Mouse (Mus musculus) heart, embryonic 13.5 days (tissue): ENCODE measurements around the gene Ubap2l. TPM values are rescaled to one million over a fixed set of nuclear protein-coding genes. Genes with fewer than 3 reads are reported as not detected.
A peak's percentile ranks its signal among the peaks of the same experiment; 100 is the strongest.

Experiments used
- ATAC-seq: fragments of 200-750 bp; cut with Nextera tagmentation; 2 replicates; pipeline ENCODE4 v1.8.0; 2017; ENCODE audit warnings: moderate TSS enrichment; ENCODE audit not compliant: insufficient number of reproducible peaks, low FRiP score, low TSS enrichment; ENCODE audit errors: extremely low read depth
- H3K27ac ChIP-seq: fragments of 300-500 bp; sonication (generic); replicated peaks from 2 replicates; pipeline ENCODE4 v1.5.1; 2015; ENCODE audit warnings: moderate library complexity, mild to moderate bottlenecking, inconsistent platforms
- H3K27me3 ChIP-seq: fragments of 300-500 bp; sonication (generic); replicated peaks from 2 replicates; pipeline ENCODE4 v1.6.1; 2015; ENCODE audit warnings: mild to moderate bottlenecking, inconsistent platforms
- H3K36me3 ChIP-seq: fragments of 300-500 bp; sonication (generic); 2 replicates; pipeline ENCODE4 v1.6.1; 2015; ENCODE audit warnings: mild to moderate bottlenecking, inconsistent platforms
- H3K4me1 ChIP-seq: fragments of 300-500 bp; sonication (generic); 2 replicates; pipeline ENCODE4 v1.6.1; 2015; ENCODE audit warnings: inconsistent platforms
- H3K4me2 ChIP-seq: fragments of 300-500 bp; sonication (generic); 2 replicates; pipeline ENCODE4 v1.6.1; 2015; ENCODE audit warnings: inconsistent platforms, mild to moderate bottlenecking, moderate library complexity
- H3K4me3 ChIP-seq: fragments of 300-500 bp; sonication (generic); 2 replicates; pipeline ENCODE4 v1.5.1; 2015; ENCODE audit warnings: moderate library complexity, mild to moderate bottlenecking, inconsistent platforms
- H3K9ac ChIP-seq: fragments of 300-500 bp; sonication (generic); 2 replicates; pipeline ENCODE4 v1.6.1; 2015; ENCODE audit warnings: inconsistent platforms, mild to moderate bottlenecking, moderate library complexity
- H3K9me3 ChIP-seq: fragments of 300-500 bp; sonication (generic); 2 replicates; pipeline ENCODE4 v1.6.1; 2016; ENCODE audit warnings: inconsistent platforms
- WGBS: fragments of 180-500 bp; shearing (Covaris S2); methylation state at CpG from one replicate; pipeline ENCODE4 v1.1.7; 2015; ENCODE audit warnings: mixed read lengths; 5-methylcytosine and 5-hydroxymethylcytosine counted together
- polyA plus RNA-seq: library from polyadenylated mRNA; unstranded; fragments of >200 nt; fragmentation: Nextera tagmentation; extraction: Ambion mirVana; gene quantifications from 2 replicates; pipeline ENCODE4 v1.2.1, GENCODE M21; 2015

The Ubap2l gene
- 121 and 129 TPM in 2 replicates for polyA plus RNA-seq

GRCm38 (mm10) chr3:90052351-90053241 is at the start of gene Ubap2l:
Gene Ubap2l (minus strand): TSS chr3:90052628.
- ATAC-seq, result peak; percentile 94
- under 1% methylated on average over 76 of the region's 81 CpGs for WGBS
- no peaks in the 10 kb centered on the region for H3K9me3 ChIP-seq
- peaks cover 34% of the 10 kb centered on the region for H3K4me1 ChIP-seq
- peaks cover 43% of the 10 kb centered on the region for H3K36me3 ChIP-seq
- H3K4me3 ChIP-seq, result peak within 1 kb of the TSS; percentile 92
- peak within 1 kb of the TSS; percentile 98 for H3K27ac ChIP-seq
- H3K27me3 ChIP-seq, result no peaks in the 10 kb centered on the region
- peak within 1 kb of the TSS; percentile 98 for H3K9ac ChIP-seq
- H3K4me2 ChIP-seq, result peak within 1 kb of the TSS; percentile 93

GRCm38 (mm10) chr3:90101673-90102072 is 49.2 kb upstream of the Ubap2l start:
- Histone ChIP-seq H3K9me3 (no peaks in the 10 kb centered on the region), H3K4me1 (no peaks in the 10 kb centered on the region), H3K9ac (no peak overlapping the region), H3K27me3 (no peaks in the 10 kb centered on the region), H3K4me3 (no peak overlapping the region), H3K4me2 (no peak overlapping the region), H3K27ac (no peak overlapping the region), H3K36me3 (peaks cover 58% of the 10 kb centered on the region)
- no peak for ATAC-seq
- WGBS, result 89% methylated on average over 2 of the region's 2 CpGs

GRCm38 (mm10) chr3:90101010-90101409 is 48.6 kb upstream of the Ubap2l start:
- peaks cover 64% of the 10 kb centered on the region for H3K36me3 ChIP-seq
- no peak overlapping the region for H3K27ac ChIP-seq
- H3K27me3 ChIP-seq, result no peaks in the 10 kb centered on the region
- H3K4me1 ChIP-seq, result no peaks in the 10 kb centered on the region
- H3K4me2 ChIP-seq, result no peak overlapping the region
- 84% methylated on average over 3 of the region's 3 CpGs for WGBS
- H3K4me3 ChIP-seq, result no peak overlapping the region
- no peaks in the 10 kb centered on the region for H3K9me3 ChIP-seq
- H3K9ac ChIP-seq, result no peak overlapping the region
- no peak for ATAC-seq

GRCm38 (mm10) chr3:90097928-90098327 is 45.5 kb upstream of the Ubap2l start:
- H3K4me1 ChIP-seq, result no peaks in the 10 kb centered on the region; the same call in 1 of the 2 replicates
- H3K27me3 ChIP-seq, result no peaks in the 10 kb centered on the region
- no peak overlapping the region for H3K4me2 ChIP-seq
- no peak overlapping the region for H3K4me3 ChIP-seq
- H3K36me3 ChIP-seq, result peaks cover 91% of the 10 kb centered on the region
- H3K9me3 ChIP-seq, result no peaks in the 10 kb centered on the region
- H3K27ac ChIP-seq, result no peak overlapping the region
- ATAC-seq, result no peak
- no peak overlapping the region for H3K9ac ChIP-seq
- 80% methylated on average over 5 of the region's 5 CpGs for WGBS

- Histone ChIP-seq H3K4me3 (no peak overlapping the region), H3K4me1 (no peaks in the 10 kb centered on the region; the same call in 1 of the 2 replicates), H3K9ac (no peak overlapping the region), H3K27me3 (no peaks in the 10 kb centered on the region), H3K4me2 (no peak overlapping the region), H3K9me3 (no peaks in the 10 kb centered on the region), H3K27ac (no peak overlapping the region), H3K36me3 (peaks cover 98% of the 10 kb centered on the region)
- ATAC-seq, result no peak
- WGBS, result 74% methylated on average over 3 of the region's 3 CpGs
These were observed 42.0 kb upstream of the Ubap2l start for GRCm38 (mm10) chr3:90094453-90094852.

GRCm38 (mm10) chr3:90090892-90091291 is 38.5 kb upstream of the Ubap2l start:
- Histone ChIP-seq H3K4me2 (no peak overlapping the region), H3K9ac (no peak overlapping the region), H3K4me3 (no peak overlapping the region), H3K27ac (no peak overlapping the region), H3K4me1 (peaks cover 6% of the 10 kb centered on the region; the same call in 1 of the 2 replicates), H3K9me3 (no peaks in the 10 kb centered on the region), H3K36me3 (peaks cover 100% of the 10 kb centered on the region), H3K27me3 (no peaks in the 10 kb centered on the region)
- 73% methylated on average over 6 of the region's 6 CpGs for WGBS
- ATAC-seq, result no peak

GRCm38 (mm10) chr3:90088617-90089016 is 36.2 kb upstream of the Ubap2l start:
- no peak overlapping the region for H3K4me3 ChIP-seq
- no peaks in the 10 kb centered on the region for H3K27me3 ChIP-seq
- peaks cover 28% of the 10 kb centered on the region for H3K4me1 ChIP-seq
- no peak overlapping the region for H3K4me2 ChIP-seq
- peaks cover 80% of the 10 kb centered on the region for H3K36me3 ChIP-seq
- no peak overlapping the region for H3K27ac ChIP-seq
- H3K9ac ChIP-seq, result no peak overlapping the region
- no peaks in the 10 kb centered on the region for H3K9me3 ChIP-seq
- ATAC-seq, result no peak
- WGBS, result 85% methylated on average over 2 of the region's 2 CpGs

- H3K27ac ChIP-seq, result no peak overlapping the region
- H3K27me3 ChIP-seq, result no peaks in the 10 kb centered on the region
- peaks cover 54% of the 10 kb centered on the region for H3K4me1 ChIP-seq
- no peak overlapping the region for H3K4me2 ChIP-seq
- no peaks in the 10 kb centered on the region for H3K9me3 ChIP-seq
- no peak overlapping the region for H3K4me3 ChIP-seq
- WGBS, result 76% methylated on average over 5 of the region's 5 CpGs
- no peak overlapping the region for H3K9ac ChIP-seq
- ATAC-seq, result no peak
- peaks cover 58% of the 10 kb centered on the region for H3K36me3 ChIP-seq
These were observed 33.6 kb upstream of the Ubap2l start for GRCm38 (mm10) chr3:90086068-90086467.

GRCm38 (mm10) chr3:90085281-90085680 is 32.9 kb upstream of the Ubap2l start:
- H3K4me1 ChIP-seq, result peaks cover 57% of the 10 kb centered on the region
- H3K27ac ChIP-seq, result peak overlapping the region; percentile 99
- WGBS, result 72% methylated on average over 6 of the region's 6 CpGs
- no peak for ATAC-seq
- H3K4me3 ChIP-seq, result no peak overlapping the region
- peaks cover 50% of the 10 kb centered on the region for H3K36me3 ChIP-seq
- H3K9me3 ChIP-seq, result no peaks in the 10 kb centered on the region
- H3K9ac ChIP-seq, result no peak overlapping the region
- H3K4me2 ChIP-seq, result peak overlapping the region; percentile 88
- no peaks in the 10 kb centered on the region for H3K27me3 ChIP-seq

GRCm38 (mm10) chr3:90084790-90085189 is 32.4 kb upstream of the Ubap2l start:
- WGBS, result 47% methylated on average over 4 of the region's 4 CpGs
- H3K27me3 ChIP-seq, result no peaks in the 10 kb centered on the region
- peak overlapping the region; percentile 88 for H3K4me2 ChIP-seq
- no peaks in the 10 kb centered on the region for H3K9me3 ChIP-seq
- H3K27ac ChIP-seq, result peak overlapping the region; percentile 99
- no peak for ATAC-seq
- peaks cover 45% of the 10 kb centered on the region for H3K36me3 ChIP-seq
- H3K4me1 ChIP-seq, result peaks cover 57% of the 10 kb centered on the region
- no peak overlapping the region for H3K4me3 ChIP-seq
- H3K9ac ChIP-seq, result peak overlapping the region; percentile 35; the same call in 1 of the 2 replicates

GRCm38 (mm10) chr3:90083698-90084324 is 31.4 kb upstream of the Ubap2l start:
- ATAC-seq, result no peak
- Histone ChIP-seq H3K4me1 (peaks cover 60% of the 10 kb centered on the region), H3K27me3 (no peaks in the 10 kb centered on the region), H3K27ac (peak overlapping the region; percentile 99), H3K4me3 (peak overlapping the region; percentile 30), H3K9ac (peak overlapping the region; percentile 58), H3K36me3 (peaks cover 35% of the 10 kb centered on the region), H3K9me3 (no peaks in the 10 kb centered on the region), H3K4me2 (peak overlapping the region; percentile 88)
- WGBS, result 47% methylated on average over 3 of the region's 3 CpGs
